Mouse (Mus musculus) limb, embryonic 14.5 days (tissue): ENCODE results near the gene Frmd8. TPM values are rescaled to one million over a fixed set of nuclear protein-coding genes. Genes with fewer than 3 reads are reported as not detected.

Experiments
- ATAC-seq: fragments of 200-750 bp; cut with Nextera tagmentation; 2 replicates; pipeline ENCODE4 v1.8.0; 2017; ENCODE audit warnings: low read depth, moderate number of reproducible peaks, moderate TSS enrichment; ENCODE audit not compliant: low FRiP score
- DNase-seq: peaks from one replicate; pipeline ENCODE4 v3.0.0-alpha.2; 2015; ENCODE audit warnings: low spot score
- H3K27ac ChIP-seq: fragments of 300-500 bp; sonication (generic); replicated peaks from 2 replicates; pipeline ENCODE4 v1.5.1; 2014; ENCODE audit warnings: low read depth, mild to moderate bottlenecking, low read length, moderate library complexity, mixed read lengths
- H3K27me3 ChIP-seq: fragments of 300-500 bp; sonication (generic); 2 replicates; pipeline ENCODE4 v1.6.1; 2014; ENCODE audit warnings: low read length, mixed read lengths; ENCODE audit not compliant: control insufficient read depth, insufficient read depth
- H3K36me3 ChIP-seq: fragments of 300-500 bp; sonication (generic); 2 replicates; pipeline ENCODE4 v1.6.1; 2014; ENCODE audit warnings: mild to moderate bottlenecking, low read length, moderate library complexity, mixed read lengths; ENCODE audit not compliant: control insufficient read depth, insufficient read depth
- H3K4me1 ChIP-seq: fragments of 300-500 bp; sonication (generic); 2 replicates; pipeline ENCODE4 v1.6.1; 2014; ENCODE audit warnings: antibody characterized with exemption, low read length, mixed read lengths; ENCODE audit not compliant: control insufficient read depth, insufficient read depth
- H3K4me2 ChIP-seq: fragments of 300-500 bp; sonication (generic); replicated peaks from 2 replicates; pipeline ENCODE4 v1.6.1; 2014; ENCODE audit warnings: low read depth, mild to moderate bottlenecking, low read length, moderate library complexity; ENCODE audit not compliant: severe bottlenecking
- H3K4me3 ChIP-seq: fragments of 300-500 bp; sonication (generic); replicated peaks from 2 replicates; pipeline ENCODE4 v1.5.1; 2014; ENCODE audit warnings: low read length
- H3K9ac ChIP-seq: fragments of 300-500 bp; sonication (generic); 2 replicates; pipeline ENCODE4 v1.6.1; 2014; ENCODE audit warnings: mild to moderate bottlenecking, low read depth, low read length, moderate library complexity; ENCODE audit not compliant: severe bottlenecking
- H3K9me3 ChIP-seq: fragments of 300-500 bp; sonication (generic); 2 replicates; pipeline ENCODE4 v1.6.1; 2016; ENCODE audit warnings: low read length; ENCODE audit not compliant: control insufficient read depth
- POLR2A ChIP-seq: fragments of 200-500 bp; IDR thresholded peaks from 2 replicates; pipeline ENCODE4 v1.8.0; 2012; ENCODE audit warnings: inconsistent platforms, mild to moderate bottlenecking, moderate library complexity, borderline replicate concordance; ENCODE audit not compliant: insufficient read depth, insufficient read length; ENCODE audit errors: extremely low read depth
- WGBS: fragments of 180-500 bp; shearing (Covaris S2); extraction: QIAGEN DNeasy Blood & Tissue Kit; methylation state at CpG from one replicate; pipeline ENCODE4 v1.1.7; 2014; 5-methylcytosine and 5-hydroxymethylcytosine counted together
- polyA plus RNA-seq, 2 experiments: library from polyadenylated mRNA; depleted of rRNA in 1 of 2; stranded (reverse) in 1 of 2; unstranded in 1 of 2; fragments of >200 nt; fragmentation: Nextera tagmentation in 1 of 2; extraction: Ambion mirVana in 1 of 2; gene quantifications; 2 replicates each; pipeline versions ENCODE4 v1.2.1 to v1.2.3; 2012 to 2014

Frmd8 gene
- 22.7 and 30.1 TPM in 2 replicates for polyA plus RNA-seq (2012; rRNA removed)
- polyA plus RNA-seq (2014; fragmentation: Nextera tagmentation; extraction: Ambion mirVana), result 22.6 and 22.7 TPM in 2 replicates

GRCm38 (mm10) chr19:5874969-5875480 is at the start of gene Frmd8:
Gene Frmd8, minus strand, starts transcription at chr19:5875274.
- ATAC-seq (peak; percentile 89), DNase-seq (peak; percentile 99)
- peaks cover 13% of the 10 kb centered on the region; the same call in 1 of the 2 replicates for H3K36me3 ChIP-seq
- peaks cover 29% of the 10 kb centered on the region for H3K4me1 ChIP-seq
- under 1% methylated on average over 35 of the region's 37 CpGs for WGBS
- no peaks in the 10 kb centered on the region for H3K9me3 ChIP-seq
- peak within 1 kb of the TSS; percentile 63 for H3K27ac ChIP-seq
- no peaks in the 10 kb centered on the region for H3K27me3 ChIP-seq
- H3K4me2 ChIP-seq, result peak within 1 kb of the TSS; percentile 69
- H3K4me3 ChIP-seq, result peak within 1 kb of the TSS; percentile 64
- peak within 1 kb of the TSS; percentile 64 for H3K9ac ChIP-seq
- TF ChIP-seq POLR2A, result no peak

GRCm38 (mm10) chr19:5924713-5925093 is 49.6 kb upstream of the Frmd8 start, which contains the start of gene Cdc42ep2:
Gene Cdc42ep2, minus strand, starts transcription at chr19:5924816.
- peaks cover 9% of the 10 kb centered on the region for H3K4me1 ChIP-seq
- 0% methylated on average over 15 of the region's 18 CpGs for WGBS
- ATAC-seq (peak; percentile 95), DNase-seq (peak; percentile 95)
- H3K4me3 ChIP-seq, result peak within 1 kb of the TSS; percentile 56
- TF ChIP-seq POLR2A, result no peak
- no peaks in the 10 kb centered on the region for H3K9me3 ChIP-seq
- peak within 1 kb of the TSS; percentile 52 for H3K9ac ChIP-seq
- H3K27ac ChIP-seq, result no peak within 1 kb of the TSS; the same call in 1 of the 2 replicates
- H3K27me3 ChIP-seq, result 0 out of 2 replicates have a peak, but pooled peaks cover 5% of the 10 kb centered on the region
- no peaks in the 10 kb centered on the region for H3K36me3 ChIP-seq
- peak within 1 kb of the TSS; percentile 99 for H3K4me2 ChIP-seq

- no peaks in the 10 kb centered on the region for H3K9me3 ChIP-seq
- H3K4me1 ChIP-seq, result peaks cover 8% of the 10 kb centered on the region; the same call in 1 of the 2 replicates
- H3K4me2 ChIP-seq, result peak overlapping the region; percentile 99
- no peaks in the 10 kb centered on the region for H3K36me3 ChIP-seq
- peak overlapping the region; percentile 56 for H3K4me3 ChIP-seq
- H3K27ac ChIP-seq, result no peak overlapping the region; the same call in 1 of the 2 replicates
- DNase-seq (peak; percentile 96), ATAC-seq (peak; percentile 72)
- 0 out of 2 replicates have a peak, but pooled peaks cover 5% of the 10 kb centered on the region for H3K27me3 ChIP-seq
- 1% methylated on average over 37 of the region's 38 CpGs for WGBS
- no peak for TF ChIP-seq POLR2A
- peak overlapping the region; percentile 52 for H3K9ac ChIP-seq
These were observed 49.1 kb upstream of the Frmd8 start for GRCm38 (mm10) chr19:5923990-5924712.

GRCm38 (mm10) chr19:5922963-5923362 is 47.9 kb upstream of the Frmd8 start:
- WGBS, result 98% methylated on average over 3 of the region's 3 CpGs

More at GRCm38 (mm10) chr19:5922963-5923362, 47.9 kb upstream of the Frmd8 start:
- DNase-seq (no peak), ATAC-seq (no peak)
- TF ChIP-seq POLR2A, result no peak
- H3K4me3 ChIP-seq, result no peak overlapping the region
- H3K4me1 ChIP-seq, result peaks cover 2% of the 10 kb centered on the region; the same call in 1 of the 2 replicates
- H3K36me3 ChIP-seq, result no peaks in the 10 kb centered on the region
- H3K27ac ChIP-seq, result no peak overlapping the region
- H3K27me3 ChIP-seq, result 0 out of 2 replicates have a peak, but pooled peaks cover 5% of the 10 kb centered on the region
- no peak overlapping the region for H3K9ac ChIP-seq
- H3K9me3 ChIP-seq, result no peaks in the 10 kb centered on the region
- no peak overlapping the region for H3K4me2 ChIP-seq
